ENCODE assay signal across 19 mouse cellular contexts in the genomic region with DNA sequence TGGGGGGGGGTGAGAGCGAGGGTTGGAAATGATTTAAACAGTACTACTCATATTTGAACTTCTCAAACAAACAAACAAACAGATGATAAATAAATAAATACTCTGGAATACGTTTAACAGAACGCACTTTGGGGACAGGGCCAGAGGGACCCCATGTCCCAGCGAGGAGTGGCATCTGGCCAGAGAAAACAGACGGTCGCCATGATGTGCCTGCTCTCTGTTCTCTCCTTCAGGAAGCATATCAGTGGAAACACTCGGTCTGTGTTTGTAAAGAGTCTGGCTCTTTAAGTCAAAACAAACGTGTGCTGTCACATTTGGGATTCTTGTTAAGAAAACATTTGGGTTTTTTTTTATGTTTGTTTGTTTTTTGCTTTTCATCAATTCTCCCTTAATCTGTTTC.
DNase-seq lines count a peak whose midpoint lies in the region; ATAC-seq and TF ChIP-seq lines count a peak whose summit lies in the region.
"Had no signal": no experiment of that assay in that cellular context is flagged by ENCODE, and none has a peak within 500 bp of the region (broad histone marks: within the 10 kb centered on the region; RNA-seq: fewer than 3 reads in every experiment).

No protein-coding gene starts in this region.

- H3K36me3 ChIP-seq in forebrain, embryonic 16.5 days (ENCODE audit: control insufficient read depth, insufficient read depth): no peaks in the 10 kb centered on the region
- no peaks in the 10 kb centered on the region for H3K36me3 ChIP-seq in forebrain, embryonic 15.5 days
- no peaks in the 10 kb centered on the region for H3K36me3 ChIP-seq in lung, embryonic 16.5 days (ENCODE audit: control insufficient read depth, insufficient read depth, low read length)
- no peaks in the 10 kb centered on the region for H3K36me3 ChIP-seq in neural tube, embryonic 15.5 days
- H3K36me3 ChIP-seq: embryonic facial prominence, embryonic 15.5 days; heart, embryonic 15.5 days; hindbrain, embryonic 10.5 days; midbrain, embryonic 12.5 days had no signal

- H3K4me1 ChIP-seq in forebrain, embryonic 16.5 days (replicated peaks; ENCODE audit: control insufficient read depth, insufficient read depth, low read length): peaks cover 2% of the 10 kb centered on the region; the same call in 1 of the 2 replicates
- H3K4me1 ChIP-seq in forebrain, embryonic 15.5 days: peaks cover 7% of the 10 kb centered on the region; the same call in 1 of the 2 replicates
- H3K4me1 ChIP-seq in lung, embryonic 16.5 days (replicated peaks; ENCODE audit: control insufficient read depth, insufficient read depth, low read length): no peaks in the 10 kb centered on the region
- H3K4me1 ChIP-seq in cerebellum, adult 2 months (ENCODE audit: control insufficient read depth, insufficient read depth, low read length): peaks cover 10% of the 10 kb centered on the region
- peaks cover 14% of the 10 kb centered on the region for H3K4me1 ChIP-seq in neural tube, embryonic 15.5 days
- H3K4me1 ChIP-seq: heart, embryonic 15.5 days; midbrain, embryonic 12.5 days had no signal

- H3K27ac ChIP-seq in forebrain, embryonic 16.5 days (ENCODE audit: low read length): no peak overlapping the region
- H3K27ac ChIP-seq in forebrain, embryonic 15.5 days (replicated peaks): no peak overlapping the region
- no peak overlapping the region for H3K27ac ChIP-seq in lung, embryonic 16.5 days (ENCODE audit: low read length)
- H3K27ac ChIP-seq in cerebellum, adult 2 months (ENCODE audit: insufficient read depth, low read length): no peak overlapping the region
- peak overlapping the region; percentile 70; the same call in 1 of the 2 replicates for H3K27ac ChIP-seq in neural tube, embryonic 15.5 days (replicated peaks)
- H3K27ac ChIP-seq: embryonic facial prominence, embryonic 15.5 days; heart, adult 2 months; heart, embryonic 15.5 days; hindbrain, embryonic 10.5 days; midbrain, embryonic 12.5 days had no signal

- H3K9me3 ChIP-seq in forebrain, embryonic 16.5 days (ENCODE audit: control insufficient read depth, low read length): peaks cover 6% of the 10 kb centered on the region
- H3K9me3 ChIP-seq in forebrain, embryonic 15.5 days: no peaks in the 10 kb centered on the region
- 0 out of 2 replicates have a peak, but pooled peaks cover 2% of the 10 kb centered on the region for H3K9me3 ChIP-seq in lung, embryonic 16.5 days (ENCODE audit: control insufficient read depth, low read length)
- H3K9me3 ChIP-seq in neural tube, embryonic 15.5 days (replicated peaks): 0 out of 2 replicates have a peak, but pooled peaks cover 4% of the 10 kb centered on the region
- H3K9me3 ChIP-seq: embryonic facial prominence, embryonic 15.5 days; heart, embryonic 15.5 days had no signal

- peaks cover 20% of the 10 kb centered on the region for H3K27me3 ChIP-seq in forebrain, embryonic 16.5 days (replicated peaks; ENCODE audit: control insufficient read depth, insufficient read depth, low read length)
- H3K27me3 ChIP-seq in forebrain, embryonic 15.5 days: peaks cover 33% of the 10 kb centered on the region; the same call in 1 of the 2 replicates
- H3K27me3 ChIP-seq in lung, embryonic 16.5 days (ENCODE audit: control insufficient read depth, insufficient read depth, low read depth, low read length): no peaks in the 10 kb centered on the region
- no peaks in the 10 kb centered on the region for H3K27me3 ChIP-seq in cerebellum, adult 2 months (ENCODE audit: control insufficient read depth, insufficient read depth, low read length)
- no peaks in the 10 kb centered on the region for H3K27me3 ChIP-seq in neural tube, embryonic 15.5 days (replicated peaks)
- H3K27me3 ChIP-seq: embryonic facial prominence, embryonic 15.5 days had no signal

- WGBS in forebrain, embryonic 16.5 days: 44% methylated on average over 8 of the region's 8 CpGs
- 46% methylated on average over 8 of the region's 8 CpGs for WGBS in forebrain, embryonic 15.5 days
- WGBS in lung, embryonic 16.5 days: 20% methylated on average over 8 of the region's 8 CpGs
- 19% methylated on average over 8 of the region's 8 CpGs for WGBS in cerebellum, adult 2 months
- 68% methylated on average over 8 of the region's 8 CpGs for WGBS in neural tube, embryonic 15.5 days

- no peak overlapping the region for H3K4me2 ChIP-seq in forebrain, embryonic 16.5 days (ENCODE audit: low read length)
- no peak overlapping the region for H3K4me2 ChIP-seq in forebrain, embryonic 15.5 days (replicated peaks)
- no peak overlapping the region for H3K4me2 ChIP-seq in lung, embryonic 16.5 days (ENCODE audit: low read depth, low read length)
- H3K4me2 ChIP-seq in neural tube, embryonic 15.5 days: no peak overlapping the region
- H3K4me2 ChIP-seq: embryonic facial prominence, embryonic 15.5 days; heart, embryonic 15.5 days; midbrain, embryonic 12.5 days had no signal

- ATAC-seq in forebrain, embryonic 16.5 days: peak; percentile 82
- ATAC-seq in forebrain, embryonic 15.5 days (replicated peaks): no peak
- peak; percentile 52 for ATAC-seq in lung, embryonic 16.5 days (ENCODE audit: low read depth)
- ATAC-seq in neural tube, embryonic 15.5 days (ENCODE audit: low FRiP score): no peak
- ATAC-seq: intestine, postnatal 0 days had no signal

- no peak overlapping the region for H3K4me3 ChIP-seq in forebrain, embryonic 16.5 days (replicated peaks; ENCODE audit: low read length)
- no peak overlapping the region for H3K4me3 ChIP-seq in forebrain, embryonic 15.5 days
- H3K4me3 ChIP-seq in lung, embryonic 16.5 days (ENCODE audit: low read length): no peak overlapping the region
- no peak overlapping the region for H3K4me3 ChIP-seq in cerebellum, adult 2 months (replicated peaks; ENCODE audit: insufficient read depth, low read depth, low read length)
- no peak overlapping the region for H3K4me3 ChIP-seq in neural tube, embryonic 15.5 days (replicated peaks)
- H3K4me3 ChIP-seq: embryonic facial prominence, embryonic 15.5 days; heart, adult 2 months; heart, embryonic 15.5 days; hindbrain, embryonic 10.5 days; midbrain, embryonic 12.5 days; myocyte had no signal

- TF ChIP-seq POLR2A in cerebellum, adult 2 months (IDR thresholded peaks at IDR 0.05; ENCODE audit: borderline replicate concordance, insufficient read depth, low read length): no peak

- DNase-seq in lung, postnatal 36 days: no peak
- DNase-seq in cerebellum, adult 2 months: peak; percentile 40 to 52
- DNase-seq in kidney, adult 18-20 months: no peak
- DNase-seq: adrenal gland, adult 8-10 months; B cell, adult 2 months; gastrocnemius, postnatal 10 days; heart, adult 2 months; kidney, postnatal 14 days; layer of hippocampus, adult 9-11 months had no signal

- H3K9ac ChIP-seq in forebrain, embryonic 16.5 days (replicated peaks; ENCODE audit: low read depth, low read length): no peak overlapping the region
- no peak overlapping the region for H3K9ac ChIP-seq in forebrain, embryonic 15.5 days (replicated peaks)
- no peak overlapping the region for H3K9ac ChIP-seq in lung, embryonic 16.5 days (ENCODE audit: low read length)
- no peak overlapping the region for H3K9ac ChIP-seq in neural tube, embryonic 15.5 days (replicated peaks)
- H3K9ac ChIP-seq: embryonic facial prominence, embryonic 15.5 days; heart, embryonic 15.5 days; midbrain, embryonic 12.5 days had no signal

- TF ChIP-seq CTCF in cerebellum, adult 2 months (IDR thresholded peaks at IDR 0.05; ENCODE audit: borderline replicate concordance, insufficient read depth, low read depth, low read length): no peak

Comparison
In these comparisons a context has a peak if more than half of its experiments do, and no peak if none do; other contexts are left out.
1. ATAC-seq: peak in forebrain, embryonic 16.5 days (single experiment) and lung, embryonic 16.5 days (single experiment); none in forebrain, embryonic 15.5 days (single experiment) and neural tube, embryonic 15.5 days (single experiment).
2. DNase-seq: peak in cerebellum, adult 2 months (2 of 2); none in lung, postnatal 36 days (single experiment) and kidney, adult 18-20 months (single experiment).